Mouse (Mus musculus): ENCODE data around the gene Vezt.

DNA sequence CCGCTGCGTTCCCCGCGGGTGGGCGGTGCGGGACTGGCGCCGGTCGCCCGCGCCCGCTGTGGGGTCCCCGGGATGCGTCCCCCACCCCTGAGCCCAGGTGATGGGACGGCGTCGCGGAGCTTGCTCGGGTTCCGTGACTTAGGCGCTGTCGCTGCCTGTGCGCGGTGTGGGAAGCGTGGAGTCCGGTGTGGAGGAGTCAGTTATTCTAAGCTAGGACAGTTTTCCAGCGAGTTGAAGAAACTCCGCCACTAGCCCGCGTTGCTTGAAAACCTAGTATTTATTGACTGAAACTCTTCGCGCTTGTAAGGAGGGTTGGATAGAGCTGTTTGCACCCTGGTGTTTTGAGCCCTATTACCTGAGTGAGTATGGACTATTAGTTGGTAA is 750 bp upstream of the Vezt start:
- TF ChIP-seq CTCF (IDR thresholded peaks at IDR 0.05; ENCODE audit: extremely low read depth, insufficient read depth, low read length) (no peak), POLR2A (IDR thresholded peaks at IDR 0.05; ENCODE audit: extremely low read depth, insufficient read depth, low read length) (no peak)
